Mouse (Mus musculus): ENCODE data around the gene Ostn. TPM values are rescaled to one million over a fixed set of nuclear protein-coding genes. Genes with fewer than 3 reads are reported as not detected.
A peak's percentile ranks its signal among the peaks of the same experiment; 100 is the strongest.

Ostn gene
- total and polyA plus RNA-seq, 2 experiments: not detected

DNA sequence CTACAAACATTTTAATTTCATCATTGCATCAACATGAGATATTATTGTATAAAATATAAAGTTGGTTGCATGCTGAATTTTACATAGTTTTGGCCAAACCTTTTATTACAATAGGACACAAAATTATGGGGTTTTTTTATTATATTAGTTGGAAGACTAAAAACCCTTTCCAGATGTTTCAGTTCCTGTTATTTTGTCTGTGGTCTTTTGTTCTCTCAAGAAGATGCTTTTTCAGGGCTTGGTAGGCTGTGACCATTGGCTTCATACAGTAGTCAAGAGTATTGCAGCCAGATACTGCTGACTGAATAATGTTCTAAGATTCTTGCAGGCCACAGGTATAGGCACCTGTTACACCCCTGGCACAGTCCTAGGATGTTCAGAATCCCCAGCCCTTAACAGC is 14.8 kb downstream of the Ostn start:
- no peaks in the 10 kb centered on the region for H3K4me1 ChIP-seq (ENCODE audit: control insufficient read depth, insufficient read depth, low read length)
- no peaks in the 10 kb centered on the region for H3K36me3 ChIP-seq (ENCODE audit: control insufficient read depth, insufficient read depth, low read length)
- DNase-seq (ENCODE audit: extremely low read depth, low read depth, low spot score): no peak
- H3K27ac ChIP-seq (replicated peaks; ENCODE audit: insufficient read depth, low read depth, low read length): no peak overlapping the region
- no peaks in the 10 kb centered on the region for H3K79me2 ChIP-seq (ENCODE audit: control insufficient read depth, insufficient read depth, low read length)
- no peak overlapping the region for H3K4me3 ChIP-seq (ENCODE audit: insufficient read depth, low read depth, low read length)
- TF ChIP-seq CTCF (IDR thresholded peaks at IDR 0.05; ENCODE audit: low read depth, low read length) (no peak), POLR2A (IDR thresholded peaks at IDR 0.05; ENCODE audit: extremely low read depth, insufficient read depth, low read length) (no peak)
- no peak overlapping the region for H3K9ac ChIP-seq (ENCODE audit: low read depth, low read length)
- H3K27me3 ChIP-seq (ENCODE audit: control insufficient read depth, insufficient read depth, low read length): no peaks in the 10 kb centered on the region

DNA sequence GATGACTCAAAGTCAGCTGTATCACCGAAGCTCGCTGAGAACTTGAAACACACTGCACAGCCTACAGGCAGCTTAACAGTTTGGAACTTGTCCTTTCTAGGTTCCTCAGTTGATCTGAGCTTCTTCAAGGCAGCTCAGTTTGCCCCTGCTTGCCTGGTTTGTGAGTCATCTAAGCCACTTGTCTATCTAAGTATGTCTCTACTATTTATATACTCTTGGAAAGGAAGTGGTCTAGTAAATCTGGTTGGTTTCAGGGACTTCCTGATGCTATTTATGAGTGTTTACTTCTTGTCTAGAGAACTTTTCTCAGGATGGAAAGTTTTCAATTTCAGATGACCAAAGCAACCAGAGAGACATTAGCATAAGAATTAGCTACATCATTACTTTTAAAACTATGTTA is 19.2 kb downstream of the Ostn start:
- WGBS: 100% methylated on average over 2 of the region's 2 CpGs
- DNase-seq (ENCODE audit: extremely low read depth, low read depth, low spot score): no peak
- H3K79me2 ChIP-seq (ENCODE audit: control insufficient read depth, insufficient read depth, low read length): no peaks in the 10 kb centered on the region
- H3K9ac ChIP-seq (ENCODE audit: low read depth, low read length): no peak overlapping the region
- no peaks in the 10 kb centered on the region for H3K4me1 ChIP-seq (ENCODE audit: control insufficient read depth, insufficient read depth, low read length)
- H3K27ac ChIP-seq (replicated peaks; ENCODE audit: insufficient read depth, low read depth, low read length): no peak overlapping the region
- H3K4me3 ChIP-seq (ENCODE audit: insufficient read depth, low read depth, low read length): no peak overlapping the region
- no peaks in the 10 kb centered on the region for H3K36me3 ChIP-seq (ENCODE audit: control insufficient read depth, insufficient read depth, low read length)
- TF ChIP-seq CTCF (IDR thresholded peaks at IDR 0.05; ENCODE audit: low read depth, low read length): no peak
- no peak for TF ChIP-seq POLR2A (IDR thresholded peaks at IDR 0.05; ENCODE audit: extremely low read depth, insufficient read depth, low read length)
- H3K27me3 ChIP-seq (ENCODE audit: control insufficient read depth, insufficient read depth, low read length): no peaks in the 10 kb centered on the region

DNA sequence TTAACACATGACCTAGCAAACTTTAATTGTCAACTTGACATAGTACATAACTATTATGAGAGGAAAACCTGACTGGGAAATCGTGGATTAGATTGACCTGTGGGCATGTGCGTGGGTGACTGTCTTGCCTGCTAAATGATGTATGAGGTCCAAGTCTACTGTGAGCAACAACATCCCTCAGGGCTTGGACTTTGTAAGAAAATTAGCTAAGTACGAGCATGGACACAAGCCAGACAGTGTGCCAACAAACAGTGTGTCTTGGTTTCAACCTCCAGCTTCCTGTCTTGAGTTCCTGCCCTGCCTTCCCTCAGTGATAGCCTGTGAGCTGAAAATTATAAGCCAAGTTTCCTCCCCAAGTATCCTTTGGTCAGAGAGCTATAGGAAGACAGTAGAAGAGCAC is 40.2 kb downstream of the Ostn start:
- Histone ChIP-seq H3K4me1 (ENCODE audit: control insufficient read depth, insufficient read depth, low read length) (no peaks in the 10 kb centered on the region), H3K36me3 (ENCODE audit: control insufficient read depth, insufficient read depth, low read length) (no peaks in the 10 kb centered on the region), H3K79me2 (ENCODE audit: control insufficient read depth, insufficient read depth, low read length) (no peaks in the 10 kb centered on the region), H3K9ac (ENCODE audit: low read depth, low read length) (no peak overlapping the region), H3K4me3 (ENCODE audit: insufficient read depth, low read depth, low read length) (no peak overlapping the region), H3K27me3 (ENCODE audit: control insufficient read depth, insufficient read depth, low read length) (no peaks in the 10 kb centered on the region), H3K27ac (replicated peaks; ENCODE audit: insufficient read depth, low read depth, low read length) (no peak overlapping the region)
- no peak for TF ChIP-seq POLR2A (IDR thresholded peaks at IDR 0.05; ENCODE audit: extremely low read depth, insufficient read depth, low read length)
- no peak for TF ChIP-seq CTCF (IDR thresholded peaks at IDR 0.05; ENCODE audit: low read depth, low read length)
- DNase-seq (ENCODE audit: extremely low read depth, low read depth, low spot score): peak; percentile 17
- 47% methylated on average over 3 of the region's 3 CpGs for whole genome bisulfite sequencing

DNA sequence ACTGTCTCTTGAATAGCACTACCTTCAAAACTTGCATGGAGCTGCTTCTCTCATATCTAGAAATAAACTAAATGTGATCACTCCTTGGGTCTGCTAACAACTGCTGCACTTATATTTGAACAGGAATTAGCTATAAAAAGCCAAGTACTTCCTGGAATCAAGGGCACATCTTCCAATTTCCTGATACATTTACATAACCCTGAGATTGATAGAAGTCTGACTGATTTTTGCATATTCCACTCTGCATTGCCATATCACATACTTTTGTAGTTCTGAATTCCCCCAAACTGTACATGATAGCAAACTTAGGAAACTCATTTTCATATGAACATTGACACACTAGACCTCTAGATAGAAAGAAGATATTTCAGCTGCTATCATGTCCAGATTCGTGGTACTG is 41.1 kb downstream of the Ostn start:
- TF ChIP-seq POLR2A (IDR thresholded peaks at IDR 0.05; ENCODE audit: extremely low read depth, insufficient read depth, low read length): no peak
- no peak for TF ChIP-seq CTCF (IDR thresholded peaks at IDR 0.05; ENCODE audit: low read depth, low read length)
- 81% methylated on average over 1 of the region's 1 CpGs for WGBS
- H3K27ac ChIP-seq (replicated peaks; ENCODE audit: insufficient read depth, low read depth, low read length): no peak overlapping the region
- H3K36me3 ChIP-seq (ENCODE audit: control insufficient read depth, insufficient read depth, low read length): no peaks in the 10 kb centered on the region
- no peak for DNase-seq (ENCODE audit: extremely low read depth, low read depth, low spot score)
- H3K4me3 ChIP-seq (ENCODE audit: insufficient read depth, low read depth, low read length): no peak overlapping the region
- no peaks in the 10 kb centered on the region for H3K4me1 ChIP-seq (ENCODE audit: control insufficient read depth, insufficient read depth, low read length)
- no peaks in the 10 kb centered on the region for H3K27me3 ChIP-seq (ENCODE audit: control insufficient read depth, insufficient read depth, low read length)
- no peak overlapping the region for H3K9ac ChIP-seq (ENCODE audit: low read depth, low read length)
- H3K79me2 ChIP-seq (ENCODE audit: control insufficient read depth, insufficient read depth, low read length): no peaks in the 10 kb centered on the region

DNA sequence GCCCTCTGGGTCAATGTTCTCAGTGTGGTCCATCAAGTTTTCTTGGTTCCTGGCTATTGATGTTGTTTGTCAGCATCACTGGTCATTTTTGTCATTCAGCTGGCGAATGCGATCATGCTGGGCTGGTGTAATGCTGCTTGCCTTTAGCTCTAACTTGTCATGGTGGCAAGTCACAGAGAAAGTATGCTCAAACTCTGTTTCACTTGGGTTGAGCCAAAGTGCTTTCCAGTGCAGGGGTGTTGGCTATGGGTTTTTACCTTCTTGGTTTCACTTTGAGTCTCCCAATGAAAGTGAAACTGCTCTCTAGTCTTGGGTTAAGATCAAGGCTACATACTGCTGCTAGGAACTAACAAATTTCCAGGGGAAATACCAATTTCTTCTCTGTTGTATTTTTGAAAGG is 41.9 kb downstream of the Ostn start:
- DNase-seq (ENCODE audit: extremely low read depth, low read depth, low spot score): peak; percentile 20
- Histone ChIP-seq H3K9ac (ENCODE audit: low read depth, low read length) (no peak overlapping the region), H3K27me3 (ENCODE audit: control insufficient read depth, insufficient read depth, low read length) (no peaks in the 10 kb centered on the region), H3K4me1 (ENCODE audit: control insufficient read depth, insufficient read depth, low read length) (no peaks in the 10 kb centered on the region), H3K4me3 (ENCODE audit: insufficient read depth, low read depth, low read length) (no peak overlapping the region), H3K79me2 (ENCODE audit: control insufficient read depth, insufficient read depth, low read length) (no peaks in the 10 kb centered on the region), H3K36me3 (ENCODE audit: control insufficient read depth, insufficient read depth, low read length) (no peaks in the 10 kb centered on the region), H3K27ac (replicated peaks; ENCODE audit: insufficient read depth, low read depth, low read length) (no peak overlapping the region)
- 97% methylated on average over 2 of the region's 2 CpGs for WGBS
- TF ChIP-seq POLR2A (IDR thresholded peaks at IDR 0.05; ENCODE audit: extremely low read depth, insufficient read depth, low read length): no peak
- TF ChIP-seq CTCF (IDR thresholded peaks at IDR 0.05; ENCODE audit: low read depth, low read length): no peak

GRCm38 (mm10) chr16:27349878-27350532 is 42.7 kb downstream of the Ostn start:
- no peak for DNase-seq (ENCODE audit: extremely low read depth, low read depth, low spot score)
- H3K79me2 ChIP-seq (ENCODE audit: control insufficient read depth, insufficient read depth, low read length): no peaks in the 10 kb centered on the region
- WGBS: 89% methylated on average over 7 of the region's 7 CpGs
- no peaks in the 10 kb centered on the region for H3K36me3 ChIP-seq (ENCODE audit: control insufficient read depth, insufficient read depth, low read length)
- H3K9ac ChIP-seq (ENCODE audit: low read depth, low read length): no peak overlapping the region
- H3K27ac ChIP-seq (replicated peaks; ENCODE audit: insufficient read depth, low read depth, low read length): no peak overlapping the region
- no peaks in the 10 kb centered on the region for H3K4me1 ChIP-seq (ENCODE audit: control insufficient read depth, insufficient read depth, low read length)
- TF ChIP-seq POLR2A (IDR thresholded peaks at IDR 0.05; ENCODE audit: extremely low read depth, insufficient read depth, low read length) (no peak), CTCF (IDR thresholded peaks at IDR 0.05; ENCODE audit: low read depth, low read length) (no peak)
- no peaks in the 10 kb centered on the region for H3K27me3 ChIP-seq (ENCODE audit: control insufficient read depth, insufficient read depth, low read length)
- H3K4me3 ChIP-seq (ENCODE audit: insufficient read depth, low read depth, low read length): no peak overlapping the region
